Mouse (Mus musculus) testis, adult 2 months (tissue): ENCODE data around the gene Sox5. TPM values are rescaled to one million over a fixed set of nuclear protein-coding genes. Genes with fewer than 3 reads are reported as not detected.

Experiments used
- H3K27ac ChIP-seq: fragments of 200-500 bp; 2 replicates; pipeline ENCODE4 v1.5.1; 2012; ENCODE audit warnings: low read depth, low read length; ENCODE audit not compliant: control insufficient read depth, insufficient read depth
- H3K27me3 ChIP-seq: fragments of 200-500 bp; 2 replicates; pipeline ENCODE4 v1.6.1; 2012; ENCODE audit warnings: mild to moderate bottlenecking, low read length, moderate library complexity; ENCODE audit not compliant: control insufficient read depth, insufficient read depth
- H3K36me3 ChIP-seq: fragments of 200-500 bp; 2 replicates; pipeline ENCODE4 v1.6.1; 2012; ENCODE audit warnings: mild to moderate bottlenecking, low read length; ENCODE audit not compliant: control insufficient read depth, insufficient read depth
- H3K4me1 ChIP-seq: fragments of 200-500 bp; 2 replicates; pipeline ENCODE4 v1.6.1; 2012; ENCODE audit warnings: low read length; ENCODE audit not compliant: control insufficient read depth, insufficient read depth
- H3K4me3 ChIP-seq: fragments of 200-500 bp; 2 replicates; pipeline ENCODE4 v1.5.1; 2012; ENCODE audit warnings: low read depth, mild to moderate bottlenecking, low read length, moderate library complexity, mixed read lengths; ENCODE audit not compliant: control insufficient read depth
- CTCF ChIP-seq: fragments of 200-500 bp; IDR thresholded peaks from 2 replicates; pipeline ENCODE4 v1.5.1; 2012; ENCODE audit warnings: low read depth, mild to moderate bottlenecking, inconsistent platforms, low read length, moderate library complexity; ENCODE audit not compliant: control insufficient read depth, insufficient read depth, insufficient replicate concordance
- POLR2A ChIP-seq: fragments of 200-500 bp; IDR thresholded peaks from 2 replicates; pipeline ENCODE4 v1.6.1; 2012; ENCODE audit warnings: low read depth, mild to moderate bottlenecking, inconsistent platforms, low read length, moderate library complexity; ENCODE audit not compliant: control insufficient read depth
- polyA plus RNA-seq: library from polyadenylated mRNA; depleted of rRNA; stranded (reverse); fragments of >200 nt; gene quantifications from 2 replicates; pipeline ENCODE4 v1.2.3, GENCODE M21; 2012

Sox5 gene
- polyA plus RNA-seq, 1 experiment: 148 TPM

DNA sequence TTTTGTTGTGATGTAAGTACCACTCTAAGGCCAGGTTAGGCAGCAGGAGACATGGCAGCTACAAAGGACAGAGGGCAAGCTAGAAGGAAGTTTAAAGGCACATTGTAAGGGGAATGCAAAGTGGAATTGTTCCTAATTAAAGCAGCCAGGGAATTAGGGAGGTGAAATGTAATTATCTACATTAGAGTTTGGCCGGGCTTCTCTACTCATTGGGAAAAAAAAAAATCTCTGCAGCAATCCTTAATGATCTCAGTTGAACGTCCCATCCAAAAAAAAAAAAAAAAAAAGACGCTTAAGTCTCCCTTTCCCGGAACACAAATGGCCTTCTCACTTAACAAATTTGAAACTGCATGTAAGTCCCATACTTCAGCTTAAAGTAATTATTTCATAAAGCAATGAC is 301.9 kb downstream of the Sox5 start:
- Histone ChIP-seq H3K27me3 (no peaks in the 10 kb centered on the region), H3K4me3 (no peak overlapping the region), H3K36me3 (no peaks in the 10 kb centered on the region), H3K27ac (no peak overlapping the region), H3K4me1 (peaks cover 4% of the 10 kb centered on the region; the same call in 1 of the 2 replicates)
- no peak for TF ChIP-seq CTCF
- TF ChIP-seq POLR2A: no peak

DNA sequence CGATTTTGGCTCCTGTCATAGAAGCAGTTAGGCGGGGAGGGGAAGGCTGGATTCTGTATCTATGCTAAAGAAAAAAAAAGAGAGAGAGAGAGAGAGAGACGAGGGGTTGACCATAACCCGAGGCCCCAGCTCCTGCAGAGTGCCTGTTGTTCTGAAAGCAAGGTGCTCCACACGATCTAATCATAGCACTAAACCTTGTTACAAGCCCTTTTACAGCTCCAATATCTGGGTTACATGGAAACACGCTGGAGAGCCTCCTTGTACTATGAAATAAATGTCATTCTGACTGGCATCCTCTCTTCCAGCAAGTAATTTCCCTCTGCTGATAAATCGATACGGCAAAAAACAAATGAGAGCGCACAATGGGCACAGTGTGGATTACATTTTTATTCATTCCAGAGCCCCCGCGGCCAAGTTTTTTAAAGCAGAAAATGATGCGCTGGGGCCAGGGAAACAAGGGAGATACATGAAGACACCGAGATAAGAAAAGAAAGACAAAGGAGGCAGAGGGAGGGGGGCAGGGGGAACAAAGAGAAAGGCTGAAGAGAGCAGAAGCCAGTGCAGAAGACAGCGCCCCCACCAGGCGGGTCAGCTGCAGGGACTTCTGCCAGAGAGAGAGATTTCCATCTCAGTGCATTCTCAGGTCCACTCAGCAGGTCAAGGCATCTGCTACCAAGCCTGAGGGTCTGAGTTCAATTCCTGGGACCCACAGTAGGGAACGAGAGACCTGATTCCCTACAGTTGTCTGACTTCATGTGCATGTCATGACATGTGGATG is 304.3 kb downstream of the Sox5 start:
- Histone ChIP-seq H3K4me3 (no peak overlapping the region), H3K4me1 (peaks cover 4% of the 10 kb centered on the region; the same call in 1 of the 2 replicates), H3K36me3 (no peaks in the 10 kb centered on the region), H3K27ac (no peak overlapping the region), H3K27me3 (no peaks in the 10 kb centered on the region)
- TF ChIP-seq POLR2A (no peak), CTCF (peak; percentile 10; the same call in 1 of the 2 replicates)

DNA sequence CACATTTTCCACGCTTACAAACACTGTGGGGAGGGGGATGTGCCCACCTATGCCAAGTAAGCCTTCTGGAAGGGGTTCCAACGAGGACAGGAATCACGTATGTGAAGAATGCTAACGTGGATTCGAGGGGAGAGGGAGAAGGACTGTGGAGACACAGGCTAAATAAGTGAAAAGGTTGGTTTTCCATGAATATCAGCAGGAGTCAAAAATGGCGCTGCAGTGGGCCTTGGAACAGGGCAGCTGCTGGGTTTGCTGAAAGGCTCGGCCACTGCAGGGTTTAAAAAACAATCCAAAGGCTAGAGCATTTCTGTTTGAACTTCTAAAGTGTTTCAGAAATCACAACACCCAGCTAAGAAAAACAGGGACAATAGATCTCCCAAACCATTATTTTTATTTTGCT is 308.3 kb downstream of the Sox5 start:
- TF ChIP-seq CTCF (no peak), POLR2A (no peak)
- Histone ChIP-seq H3K4me3 (no peak overlapping the region), H3K4me1 (peaks cover 4% of the 10 kb centered on the region; the same call in 1 of the 2 replicates)

DNA sequence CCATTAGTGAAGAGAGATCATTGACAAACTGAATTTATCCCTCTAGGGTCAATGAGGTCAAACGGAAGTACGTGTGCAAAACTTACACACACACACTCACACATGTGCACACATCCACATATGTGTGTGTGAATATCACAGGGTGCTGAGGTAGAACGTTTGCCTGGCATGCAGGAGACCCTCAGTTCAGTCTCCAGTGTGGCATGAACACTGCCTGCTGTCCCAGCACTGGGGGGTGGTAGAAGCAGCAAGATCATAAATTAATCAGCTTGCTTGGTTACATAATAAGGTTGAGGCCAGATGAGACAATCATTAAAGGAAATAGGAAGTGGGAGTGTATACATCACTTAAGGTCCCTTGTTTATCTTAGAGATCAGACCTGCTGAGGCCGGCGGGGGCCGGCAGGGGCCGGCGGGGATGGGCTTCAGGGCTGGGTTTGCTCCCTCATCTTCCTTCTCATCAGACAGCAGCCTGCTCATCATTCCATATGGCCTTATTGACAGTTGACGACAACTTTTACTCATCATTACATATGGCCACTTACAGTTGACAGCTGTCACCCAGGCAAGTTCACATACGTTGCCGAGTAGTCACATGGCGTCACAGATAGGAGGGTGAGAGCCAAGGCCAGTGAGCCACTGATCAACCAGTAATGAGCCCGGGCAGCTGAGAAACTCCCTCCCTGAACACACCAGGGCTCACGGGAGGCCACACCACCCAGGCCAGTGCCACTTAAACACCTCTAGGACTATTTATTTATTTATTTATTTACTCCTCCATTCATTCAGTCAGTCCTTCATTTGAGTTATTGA is 309.5 kb downstream of the Sox5 start:
- no peaks in the 10 kb centered on the region for H3K36me3 ChIP-seq

More for the DNA sequence above, 308.3 kb downstream of the Sox5 start:
- no peaks in the 10 kb centered on the region for H3K27me3 ChIP-seq
- no peaks in the 10 kb centered on the region for H3K36me3 ChIP-seq
- no peak overlapping the region for H3K27ac ChIP-seq

DNA sequence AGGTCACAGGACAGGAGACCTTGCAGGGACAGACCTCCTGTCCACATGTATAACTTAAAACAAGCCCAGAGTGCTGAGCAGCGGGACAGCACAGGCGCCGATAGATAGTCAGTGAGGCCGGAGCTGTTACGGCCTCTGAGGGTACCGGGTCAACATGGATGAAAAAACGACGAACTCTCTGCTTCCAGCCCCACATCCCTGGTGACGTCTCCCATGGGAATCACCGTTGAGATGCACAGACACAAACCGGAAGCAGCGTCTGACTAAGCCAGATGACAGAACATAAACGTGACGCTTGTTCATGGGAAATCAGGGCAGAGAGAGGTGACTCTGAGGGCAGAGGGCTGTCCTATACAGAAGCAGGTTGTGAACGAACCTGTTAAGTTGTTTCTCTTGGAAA is 315.1 kb downstream of the Sox5 start:
- no peak overlapping the region for H3K4me3 ChIP-seq
- H3K27me3 ChIP-seq: no peaks in the 10 kb centered on the region
- no peak for TF ChIP-seq POLR2A
- no peak for TF ChIP-seq CTCF
- H3K36me3 ChIP-seq: no peaks in the 10 kb centered on the region
- no peaks in the 10 kb centered on the region for H3K4me1 ChIP-seq
- H3K27ac ChIP-seq: no peak overlapping the region

More for the DNA sequence above, 309.5 kb downstream of the Sox5 start:
- H3K27ac ChIP-seq: no peak overlapping the region
- no peak for TF ChIP-seq CTCF
- no peak for TF ChIP-seq POLR2A
- H3K4me3 ChIP-seq: no peak overlapping the region
- no peaks in the 10 kb centered on the region for H3K27me3 ChIP-seq
- no peaks in the 10 kb centered on the region for H3K4me1 ChIP-seq

DNA sequence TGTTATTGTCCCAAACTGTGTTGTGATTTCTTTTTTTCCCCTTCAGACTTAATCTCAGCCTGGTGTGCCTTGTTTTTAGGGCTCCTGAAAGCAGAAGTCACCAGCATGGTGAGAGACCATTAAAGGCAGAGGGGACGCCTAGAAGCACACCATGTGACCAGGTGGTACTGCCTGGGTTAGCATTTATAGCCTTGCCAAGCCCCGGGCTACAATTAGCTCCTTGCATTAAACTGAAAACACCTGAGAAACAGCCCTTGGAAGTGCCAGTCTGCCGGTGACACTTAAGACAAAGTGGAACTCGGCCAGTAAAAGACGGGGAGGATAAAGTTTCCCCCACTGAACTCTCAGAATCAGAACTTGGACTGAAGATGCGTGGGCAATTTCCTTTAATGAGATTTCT is 318.1 kb downstream of the Sox5 start:
- H3K36me3 ChIP-seq: no peaks in the 10 kb centered on the region
- H3K4me3 ChIP-seq: no peak overlapping the region
- H3K27ac ChIP-seq: no peak overlapping the region
- no peaks in the 10 kb centered on the region for H3K27me3 ChIP-seq
- TF ChIP-seq POLR2A: no peak
- no peak for TF ChIP-seq CTCF
- no peaks in the 10 kb centered on the region for H3K4me1 ChIP-seq

DNA sequence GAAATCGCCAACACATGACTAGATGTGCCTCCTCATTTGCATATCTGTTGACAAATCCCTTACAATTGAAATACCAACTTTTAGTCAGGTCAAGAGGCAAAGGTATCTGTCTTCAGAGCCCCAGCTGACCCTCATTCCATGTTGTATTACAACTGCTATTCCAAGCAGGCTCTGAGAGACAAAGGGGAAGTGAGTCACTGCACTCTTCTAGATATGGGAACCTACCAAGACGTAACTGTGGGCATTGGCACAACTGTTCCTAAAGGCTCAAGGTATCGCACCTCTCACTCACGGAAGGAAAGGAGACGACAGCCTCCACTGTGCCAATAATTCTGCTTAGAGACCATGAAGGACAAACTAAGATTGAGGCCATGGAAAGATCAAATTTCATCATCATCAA is 318.5 kb downstream of the Sox5 start:
- no peaks in the 10 kb centered on the region for H3K27me3 ChIP-seq
- no peaks in the 10 kb centered on the region for H3K4me1 ChIP-seq
- no peak overlapping the region for H3K4me3 ChIP-seq
- TF ChIP-seq CTCF (no peak), POLR2A (no peak)
- no peak overlapping the region for H3K27ac ChIP-seq
- H3K36me3 ChIP-seq: no peaks in the 10 kb centered on the region

DNA sequence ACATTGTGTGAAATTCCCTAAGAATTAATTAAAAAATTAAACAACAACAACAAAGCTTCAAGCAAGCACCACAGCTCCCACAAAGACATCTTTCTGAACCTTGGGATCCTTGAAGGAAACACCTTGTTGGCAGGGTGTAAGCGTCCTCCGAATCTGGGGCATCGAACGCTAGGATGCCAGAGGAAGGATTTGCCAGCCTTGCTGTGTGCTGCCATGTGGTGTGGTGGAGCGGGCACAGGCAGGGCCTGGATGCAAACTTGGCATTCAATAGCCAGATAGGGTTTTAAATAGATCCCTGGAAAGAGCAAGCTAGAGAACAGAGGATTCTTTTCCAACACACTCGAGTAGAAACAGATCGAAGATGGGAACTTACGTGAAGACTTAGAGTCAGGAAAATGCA is 322.3 kb downstream of the Sox5 start:
- Histone ChIP-seq H3K36me3 (no peaks in the 10 kb centered on the region), H3K27me3 (no peaks in the 10 kb centered on the region), H3K4me3 (no peak overlapping the region), H3K4me1 (no peaks in the 10 kb centered on the region), H3K27ac (no peak overlapping the region)
- no peak for TF ChIP-seq CTCF
- TF ChIP-seq POLR2A: no peak
